Comparison of ENCODE assay signal across 8 mouse cellular contexts in the genomic region with DNA sequence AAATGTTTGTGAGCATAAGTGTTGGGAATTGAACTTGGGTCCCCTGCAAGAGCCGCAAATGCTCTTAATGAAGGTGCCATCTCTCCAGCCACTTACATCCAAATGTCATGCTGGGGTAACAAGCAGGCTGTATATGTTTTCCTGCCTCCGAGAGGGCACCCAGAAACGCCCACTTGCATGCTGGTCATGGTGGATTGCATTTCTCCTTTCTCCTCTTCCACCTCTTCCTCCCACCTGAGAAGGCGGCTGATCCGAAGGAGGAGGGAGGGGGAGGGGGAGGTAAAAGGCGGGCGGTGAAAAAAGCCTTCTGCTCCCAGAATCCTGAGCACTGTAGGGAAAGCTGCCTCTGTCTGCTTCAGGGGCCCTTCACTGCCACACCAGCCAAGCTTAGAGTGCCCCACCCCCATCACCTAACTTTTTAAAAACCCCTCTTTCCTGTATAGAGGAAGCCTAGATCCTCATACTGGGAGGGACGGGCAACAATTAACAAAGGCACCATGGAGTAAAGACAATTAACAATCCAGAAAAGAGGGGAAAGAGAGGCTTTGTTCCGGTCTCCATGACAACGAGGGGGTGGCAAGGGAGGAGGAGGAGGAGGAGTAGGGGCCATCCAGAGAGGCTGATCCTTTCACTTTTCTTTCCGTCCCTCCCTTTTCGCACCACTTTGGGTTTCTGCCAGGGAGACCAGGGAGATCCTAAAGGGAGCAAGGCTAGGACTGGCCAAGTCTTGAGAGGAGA. TPM values are rescaled to one million over a fixed set of nuclear protein-coding genes. Genes with fewer than 3 reads are reported as not detected.
A peak's percentile ranks its signal among the peaks of the same experiment; 100 is the strongest.
DNase-seq lines count a peak whose midpoint lies in the region; ATAC-seq lines count a peak whose summit lies in the region.

No protein-coding gene starts in this region.

- no peaks in the 10 kb centered on the region for H3K27me3 ChIP-seq in liver, embryonic 11.5 days (replicated peaks; ENCODE audit: control insufficient read depth, insufficient read depth, low read length)
- no peaks in the 10 kb centered on the region for H3K27me3 ChIP-seq in forebrain, embryonic 12.5 days
- H3K27me3 ChIP-seq in hindbrain, embryonic 16.5 days (replicated peaks; ENCODE audit: control insufficient read depth, insufficient read depth, low read length) = no peaks in the 10 kb centered on the region
- H3K27me3 ChIP-seq in midbrain, embryonic 14.5 days (ENCODE audit: control insufficient read depth, insufficient read depth, low read length) = no peaks in the 10 kb centered on the region

- H3K9me3 ChIP-seq in liver, embryonic 11.5 days (ENCODE audit: control insufficient read depth, low read length) = peaks cover 3% of the 10 kb centered on the region; the same call in 1 of the 2 replicates
- peaks cover 12% of the 10 kb centered on the region for H3K9me3 ChIP-seq in forebrain, embryonic 12.5 days
- peaks cover 3% of the 10 kb centered on the region; the same call in 1 of the 2 replicates for H3K9me3 ChIP-seq in hindbrain, embryonic 16.5 days (ENCODE audit: control insufficient read depth, low read length)
- no peaks in the 10 kb centered on the region for H3K9me3 ChIP-seq in midbrain, embryonic 14.5 days (ENCODE audit: control insufficient read depth, low read length)

- peaks cover 6% of the 10 kb centered on the region; the same call in 1 of the 2 replicates for H3K4me1 ChIP-seq in liver, embryonic 11.5 days (replicated peaks; ENCODE audit: control insufficient read depth, insufficient read depth, low read length)
- H3K4me1 ChIP-seq in forebrain, embryonic 12.5 days = peaks cover 46% of the 10 kb centered on the region
- H3K4me1 ChIP-seq in hindbrain, embryonic 16.5 days (ENCODE audit: control insufficient read depth, insufficient read depth, low read depth, low read length) = peaks cover 10% of the 10 kb centered on the region
- peaks cover 18% of the 10 kb centered on the region for H3K4me1 ChIP-seq in midbrain, embryonic 14.5 days (ENCODE audit: control insufficient read depth, insufficient read depth, low read length)

- no peaks in the 10 kb centered on the region for H3K36me3 ChIP-seq in liver, embryonic 11.5 days (ENCODE audit: control insufficient read depth, insufficient read depth, low read length)
- H3K36me3 ChIP-seq in forebrain, embryonic 12.5 days (replicated peaks) = no peaks in the 10 kb centered on the region
- no peaks in the 10 kb centered on the region for H3K36me3 ChIP-seq in hindbrain, embryonic 16.5 days (ENCODE audit: control insufficient read depth, insufficient read depth, low read length)
- no peaks in the 10 kb centered on the region for H3K36me3 ChIP-seq in midbrain, embryonic 14.5 days (ENCODE audit: control insufficient read depth, insufficient read depth, low read length)

- ATAC-seq in liver, embryonic 11.5 days (replicated peaks; ENCODE audit: low FRiP score) = no peak
- peak; percentile 91 for ATAC-seq in forebrain, embryonic 12.5 days (ENCODE audit: low FRiP score)
- peak; percentile 88 for ATAC-seq in hindbrain, embryonic 16.5 days
- peak; percentile 78 for ATAC-seq in midbrain, embryonic 14.5 days (ENCODE audit: low FRiP score, low TSS enrichment)

- peak overlapping the region; percentile 21 for H3K4me2 ChIP-seq in liver, embryonic 11.5 days
- peak overlapping the region; percentile 48 for H3K4me2 ChIP-seq in forebrain, embryonic 12.5 days
- peak overlapping the region; percentile 51 for H3K4me2 ChIP-seq in hindbrain, embryonic 16.5 days (ENCODE audit: low read length)
- peak overlapping the region; percentile 42 for H3K4me2 ChIP-seq in midbrain, embryonic 14.5 days (ENCODE audit: low read length)

- peak overlapping the region; percentile 2; the same call in 1 of the 2 replicates for H3K4me3 ChIP-seq in liver, embryonic 11.5 days (ENCODE audit: low read depth, low read length)
- H3K4me3 ChIP-seq in forebrain, embryonic 12.5 days (replicated peaks) = peak overlapping the region; percentile 16; the same call in 1 of the 2 replicates
- H3K4me3 ChIP-seq in hindbrain, embryonic 16.5 days (ENCODE audit: low read length) = peak overlapping the region; percentile 3; the same call in 1 of the 2 replicates
- H3K4me3 ChIP-seq in midbrain, embryonic 14.5 days (replicated peaks; ENCODE audit: low read depth, low read length) = 0 out of 2 replicates have a peak overlapping the region, but pooled peaks have one; percentile 9

- no peak for DNase-seq in liver, embryonic 11.5 days (ENCODE audit: low spot score)
- no peak for DNase-seq in liver
- DNase-seq in left cerebral cortex, adult 9 months (ENCODE audit: low spot score in 2 of 2) = peak; percentile 18 to 29
- peak; percentile 82 for DNase-seq in midbrain, embryonic 14.5 days
- peak; percentile 75 for DNase-seq in testis, postnatal 10 days (ENCODE audit: low spot score)
- no peak for DNase-seq in T-cell, adult 2 months (ENCODE audit: low spot score)

- WGBS in liver, embryonic 11.5 days = 18% methylated on average over 12 of the region's 12 CpGs
- WGBS in forebrain, embryonic 12.5 days = 4% methylated on average over 12 of the region's 12 CpGs
- WGBS in hindbrain, embryonic 16.5 days = 4% methylated on average over 9 of the region's 12 CpGs
- WGBS in midbrain, embryonic 14.5 days = 1% methylated on average over 12 of the region's 12 CpGs

- H3K27ac ChIP-seq in liver, embryonic 11.5 days (ENCODE audit: low read depth, low read length) = no peak overlapping the region
- peak overlapping the region; percentile 90 for H3K27ac ChIP-seq in forebrain, embryonic 12.5 days
- H3K27ac ChIP-seq in hindbrain, embryonic 16.5 days (ENCODE audit: low read depth, low read length) = peak overlapping the region; percentile 52
- peak overlapping the region; percentile 53 for H3K27ac ChIP-seq in midbrain, embryonic 14.5 days (replicated peaks; ENCODE audit: low read depth, low read length)

- 0 out of 2 replicates have a peak overlapping the region, but pooled peaks have one; percentile 11 for H3K9ac ChIP-seq in liver, embryonic 11.5 days (ENCODE audit: low read depth, low read length)
- peak overlapping the region; percentile 25; the same call in 1 of the 2 replicates for H3K9ac ChIP-seq in forebrain, embryonic 12.5 days
- peak overlapping the region; percentile 44; the same call in 1 of the 2 replicates for H3K9ac ChIP-seq in hindbrain, embryonic 16.5 days (ENCODE audit: low read depth, low read length)
- no peak overlapping the region for H3K9ac ChIP-seq in midbrain, embryonic 14.5 days (replicated peaks; ENCODE audit: low read length)

RNA-seq across cellular contexts. Expression of gene Sox13, which starts 10.0 kb away (rescaled TPM):
- 4.1 and 4.4 TPM in 2 replicates for polyA plus RNA-seq in liver, embryonic 11.5 days (2014; fragmentation: Nextera tagmentation; extraction: Ambion mirVana)
- 13.1 and 13.3 TPM in 2 replicates for polyA plus RNA-seq in forebrain, embryonic 12.5 days (2016; fragmentation: Nextera tagmentation; extraction: Ambion mirVana)
- 2.9 and 5.1 TPM in 2 replicates for polyA plus RNA-seq in hindbrain, embryonic 16.5 days (2015; fragmentation: Nextera tagmentation; extraction: Ambion mirVana)
- polyA plus RNA-seq in midbrain, embryonic 14.5 days (2014; fragmentation: Nextera tagmentation; extraction: Ambion mirVana) = 5.9 and 9.7 TPM in 2 replicates

Comparison
In these comparisons a context has a peak if more than half of its experiments do, and no peak if none do; other contexts are left out.
1. DNase-seq: peak in left cerebral cortex, adult 9 months (2 of 2), midbrain, embryonic 14.5 days (single experiment) and testis, postnatal 10 days (single experiment); none in liver, embryonic 11.5 days (single experiment), liver (single experiment) and T-cell, adult 2 months (single experiment).
2. Peak in every context shown above with its lines, with median percentiles within 50 percentile points of each other: H3K4me2 ChIP-seq and H3K4me3 ChIP-seq.